Mouse (Mus musculus) cerebellum, adult 2 months (tissue): ENCODE data around the gene Nsd1.

Experiments used
- CTCF ChIP-seq: fragments of 200-500 bp; IDR thresholded peaks from 2 replicates; pipeline ENCODE4 v1.5.1; 2011; ENCODE audit warnings: low read depth, mild to moderate bottlenecking, control low read depth, low read length, moderate library complexity, borderline replicate concordance; ENCODE audit not compliant: insufficient read depth
- POLR2A ChIP-seq: fragments of 200-500 bp; IDR thresholded peaks from 2 replicates; pipeline ENCODE4 v1.6.1; 2011; ENCODE audit warnings: low read length, control low read depth, borderline replicate concordance; ENCODE audit not compliant: insufficient read depth

- TF ChIP-seq POLR2A (peak; percentile 78), CTCF (peak; percentile 64)
Measured at GRCm38 (mm10) chr13:55190121-55190868, 19.3 kb upstream of the Nsd1 start.
